Mouse (Mus musculus) urinary bladder, adult 18-20 months (tissue): ENCODE data around the gene Krtap2-4.
A peak's percentile ranks its signal among the peaks of the same experiment; 100 is the strongest.

Experiments used
- DNase-seq, 2 experiments: peaks; one replicate each; pipeline ENCODE4 v3.0.0; 2022; ENCODE audit warnings: low spot score in 2 of 2, mixed read lengths in 2 of 2

The Krtap2-4 gene

DNA sequence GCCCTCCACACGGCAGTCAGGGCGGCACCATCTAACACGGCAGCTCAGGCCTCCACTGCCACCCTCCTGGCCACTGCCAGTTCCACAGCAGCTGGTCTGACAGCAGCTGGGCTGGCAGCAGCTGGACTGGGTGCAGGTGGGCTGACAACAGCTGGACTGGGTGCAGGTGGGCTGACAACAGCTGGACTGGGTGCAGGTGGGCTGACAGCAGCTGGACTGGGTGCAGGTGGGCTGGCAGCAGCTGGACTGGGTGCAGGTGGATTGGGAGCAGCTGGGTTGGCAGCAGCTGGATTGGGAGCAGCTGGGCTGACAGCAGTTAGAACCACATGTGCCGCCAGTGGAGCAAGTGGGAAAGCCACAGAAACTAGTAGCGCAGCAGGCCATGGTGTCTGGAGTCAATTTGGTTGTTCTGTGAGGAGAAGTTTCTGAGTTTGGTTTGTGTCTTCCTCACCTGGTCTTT is 31.4 kb downstream of the Krtap2-4 start, which contains the start of gene Krtap1-4:
Gene Krtap1-4 (minus strand): TSS at position 410 of the 460 bp plus-strand sequence.
- no peak for DNase-seq

GRCm38 (mm10) chr11:99581564-99581963 is 33.1 kb downstream of the Krtap2-4 start:
- no peak for DNase-seq

DNA sequence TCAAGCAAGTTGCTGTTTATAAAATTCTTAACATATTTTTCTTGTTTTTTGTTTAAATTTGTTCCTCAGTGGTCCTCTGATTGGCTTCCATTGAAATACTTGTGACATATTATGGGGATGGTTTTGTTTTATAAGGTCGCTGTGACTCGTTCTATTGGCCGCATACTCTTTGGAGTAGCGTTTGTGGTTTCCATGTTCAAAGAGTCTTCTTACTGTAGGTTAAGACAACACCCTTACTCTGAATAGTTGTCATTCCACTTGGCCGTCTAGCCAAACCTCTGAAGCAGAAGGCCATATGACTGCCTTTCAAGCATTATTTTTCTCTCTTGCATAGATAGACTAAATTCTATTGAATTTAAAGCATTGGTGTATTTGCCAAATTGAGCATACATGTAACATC is 33.6 kb downstream of the Krtap2-4 start:
- no peak for DNase-seq

DNA sequence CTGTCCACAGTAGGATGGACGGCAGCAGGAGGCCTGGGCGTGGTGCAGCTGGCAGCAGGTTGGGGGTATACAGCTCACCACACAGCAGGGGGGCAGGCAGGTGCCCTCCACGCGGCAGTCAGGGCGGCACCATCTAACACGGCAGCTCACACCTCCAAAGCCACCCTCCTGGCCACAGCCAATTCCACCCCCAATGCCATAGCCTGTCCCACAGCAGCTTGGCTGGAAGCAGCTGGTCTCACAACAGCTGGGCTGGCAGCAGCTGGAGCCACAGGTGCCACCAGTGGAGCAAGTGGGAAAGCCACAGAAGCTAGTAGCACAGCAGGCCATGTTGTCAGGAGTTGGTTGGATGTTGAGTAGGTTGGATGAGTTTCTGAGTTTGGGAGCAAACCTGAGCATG is 34.0 kb downstream of the Krtap2-4 start, which contains the start of gene Krtap1-5:
Gene Krtap1-5 (minus strand): TSS at position 381 of the 400 bp plus-strand sequence.
- no peak for DNase-seq

GRCm38 (mm10) chr11:99574106-99574505 is 40.5 kb downstream of the Krtap2-4 start:
- peak; percentile 50 to 52 for DNase-seq

DNA sequence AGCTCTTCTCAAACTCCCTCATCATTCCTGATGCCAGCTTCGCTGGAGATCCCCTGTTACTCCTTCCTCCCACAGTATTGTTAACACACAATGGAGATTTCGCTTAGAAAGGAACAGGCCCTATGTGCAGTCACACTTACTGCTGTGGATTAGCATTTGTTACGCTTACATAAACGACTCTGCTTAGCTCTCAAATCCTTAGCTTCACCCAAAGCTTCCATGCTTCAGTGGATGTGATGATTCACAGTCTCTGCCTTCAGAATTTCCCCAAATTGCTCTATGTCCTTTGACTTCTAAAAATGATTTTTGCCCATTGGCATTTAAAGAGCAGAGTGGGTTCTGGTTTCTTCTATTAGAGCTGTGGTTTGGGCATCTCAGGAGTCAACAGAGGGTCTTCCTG is 41.5 kb downstream of the Krtap2-4 start:
- DNase-seq: no peak

DNA sequence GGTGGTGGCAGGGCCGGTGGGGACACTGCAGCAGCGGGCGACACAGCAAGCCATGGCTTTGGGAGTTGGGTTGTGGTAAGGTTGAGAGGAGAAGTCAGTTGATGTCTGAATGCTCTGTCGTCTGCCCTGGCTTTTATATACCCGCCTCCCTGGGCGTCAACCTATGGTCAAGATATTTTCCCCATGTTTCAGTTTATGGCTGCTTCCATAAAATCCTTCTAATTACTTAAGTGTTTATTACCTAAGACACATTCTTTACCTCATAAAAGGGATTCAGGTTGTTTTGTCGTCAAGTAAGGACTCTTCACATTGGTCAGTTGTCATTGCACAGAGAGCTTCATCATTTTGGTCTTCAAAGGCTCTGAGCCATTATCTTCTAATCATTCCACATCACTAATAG is 48.1 kb downstream of the Krtap2-4 start, which contains the start of gene Krtap3-1:
Gene Krtap3-1 (minus strand): TSS at position 101 of the 400 bp plus-strand sequence.
- DNase-seq: no peak
